Mouse (Mus musculus) MEL (cell line): ENCODE results near the gene Aph1c.

Experiments used
- CTCF ChIP-seq, 3 experiments: IDR thresholded peaks in 2 of 3; conservative IDR thresholded peaks in 1 of 3; 2 replicates each; pipeline ENCODE4 v1.5.1; 2011 to 2012; ENCODE audit warnings: low read length in 3 of 3, low read depth in 2 of 3, mild to moderate bottlenecking in 2 of 3, improper control_type of control experiment in 1 of 3, inconsistent platforms in 1 of 3, mixed read lengths in 1 of 3, moderate library complexity in 1 of 3; ENCODE audit not compliant: control insufficient read depth in 1 of 3, insufficient read depth in 1 of 3, poor library complexity in 1 of 3, severe bottlenecking in 1 of 3
- SIN3A ChIP-seq: IDR thresholded peaks from 2 replicates; pipeline ENCODE4 v1.6.1; 2012; ENCODE audit warnings: low read length, improper control_type of control experiment, inconsistent platforms

DNA sequence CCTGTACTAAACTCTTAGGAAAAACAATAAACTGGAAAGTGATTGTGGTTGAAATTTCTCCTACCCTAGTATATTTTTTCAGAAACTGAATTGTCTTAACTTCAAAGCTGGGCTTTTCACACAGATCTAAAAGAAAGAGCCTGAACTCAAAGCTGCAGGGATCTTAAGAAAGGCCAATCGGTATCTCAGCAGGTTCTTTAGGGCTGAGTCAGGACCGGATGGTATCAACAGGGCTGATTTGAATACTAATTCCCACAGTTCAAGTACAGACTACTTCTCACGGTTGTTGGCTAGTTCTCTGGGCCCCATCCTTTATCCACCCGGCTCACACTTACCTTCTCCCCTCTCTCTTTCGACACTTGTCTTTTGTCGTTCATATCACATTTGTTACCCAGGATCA lies 18.1 kb upstream of the Aph1c start:
- no peak for TF ChIP-seq SIN3A
- no peak for TF ChIP-seq CTCF (IDR thresholded peaks at IDR 0.05 in 2 of 3, conservative IDR thresholded peaks at IDR 0.05 in 1 of 3; ENCODE audit: control insufficient read depth in 1 of 3, insufficient read depth in 1 of 3, low read depth in 2 of 3, low read length in 3 of 3, poor library complexity in 1 of 3, severe bottlenecking in 1 of 3)
